Mouse (Mus musculus): Measurements from ENCODE around the gene Hnrnpab.

DNA sequence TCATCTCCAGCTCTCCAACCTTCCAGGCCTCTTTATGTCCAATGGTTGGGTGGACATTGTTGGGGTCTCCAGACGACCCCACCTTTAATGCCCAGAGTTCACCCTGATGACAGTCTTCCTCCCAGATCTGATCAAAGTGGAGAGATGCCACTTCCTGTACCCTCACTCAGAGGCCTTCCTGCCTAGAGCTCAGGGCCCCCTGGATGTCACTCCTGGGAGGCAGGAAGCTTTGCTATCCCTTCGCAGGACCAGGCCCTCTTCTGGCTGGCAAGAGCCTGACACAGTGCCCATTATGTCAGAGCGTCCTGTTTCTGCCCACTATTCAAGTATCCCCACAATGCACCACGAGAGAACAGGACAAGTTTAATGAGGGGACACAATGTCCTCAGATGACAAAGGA is 27.6 kb downstream of the Hnrnpab start:
- no peak for TF ChIP-seq CTCF (conservative IDR thresholded peaks at IDR 0.05; ENCODE audit: low read length)
- no peak for TF ChIP-seq POU5F1 (IDR thresholded peaks at IDR 0.05; ENCODE audit: borderline replicate concordance, low read length)
